ENCODE assay signal across 8 mouse cellular contexts in genomic region chr9:40414498-40414903, GRCm38 (mm10).
DNase-seq lines count a peak whose midpoint lies in the region; ATAC-seq and TF ChIP-seq lines count a peak whose summit lies in the region.

No protein-coding gene starts in this region.

- DNase-seq in T-cell, adult 2 months (ENCODE audit: low spot score): peak; percentile 26
- DNase-seq in cerebellum, postnatal 25 days: peak; percentile 76 to 85
- peak; percentile 70 to 74 for DNase-seq in frontal cortex, postnatal 36 days (ENCODE audit: low spot score in 2 of 2)
- DNase-seq in hindbrain, embryonic 14.5 days (ENCODE audit: low spot score): peak; percentile 72
- DNase-seq in left cerebral cortex, adult 2 months (ENCODE audit: extremely low spot score in 1 of 2, low spot score in 2 of 2): peak; percentile 67 to 69
- DNase-seq in retina, postnatal 7 days (ENCODE audit: low read depth, low spot score): peak; percentile 51
- peak; percentile 81 for DNase-seq in urinary bladder, postnatal 14 days (ENCODE audit: low spot score)

- peak overlapping the region; percentile 64 for H3K9ac ChIP-seq in hindbrain, embryonic 14.5 days

- 0 out of 2 replicates have a peak, but pooled peaks cover 4% of the 10 kb centered on the region for H3K4me1 ChIP-seq in hindbrain, embryonic 14.5 days (replicated peaks; ENCODE audit: control insufficient read depth, insufficient read depth, low read length)

- peak overlapping the region; percentile 49; the same call in 1 of the 2 replicates for H3K27ac ChIP-seq in hindbrain, embryonic 14.5 days
- peak overlapping the region; percentile 91 for H3K27ac ChIP-seq in left cerebral cortex, adult 2 months
- H3K27ac ChIP-seq in macrophage: peak overlapping the region; percentile 68

- H3K9me3 ChIP-seq in hindbrain, embryonic 14.5 days (ENCODE audit: control insufficient read depth, low read length): no peaks in the 10 kb centered on the region

- peak; percentile 79 for ATAC-seq in hindbrain, embryonic 14.5 days (ENCODE audit: low FRiP score)

- no peaks in the 10 kb centered on the region for H3K27me3 ChIP-seq in hindbrain, embryonic 14.5 days (ENCODE audit: control insufficient read depth, insufficient read depth, low read length)

- H3K79me2 ChIP-seq in macrophage (ENCODE audit: inconsistent target): peaks cover 97% of the 10 kb centered on the region

- no peak for TF ChIP-seq CTCF in left cerebral cortex, adult 2 months (IDR thresholded peaks at IDR 0.05)

- H3K36me3 ChIP-seq in hindbrain, embryonic 14.5 days (replicated peaks; ENCODE audit: control insufficient read depth, insufficient read depth): no peaks in the 10 kb centered on the region
- H3K36me3 ChIP-seq in macrophage (ENCODE audit: inconsistent target): peaks cover 6% of the 10 kb centered on the region; the same call in 1 of the 2 replicates

- intact Hi-C loops in left cerebral cortex, adult 2 months (cut with DNase I): loop anchor here (2.0 kb wide), 1 partner anchor 64 kb away; no protein-coding TSS in a partner anchor

- H3K4me3 ChIP-seq in hindbrain, embryonic 14.5 days (replicated peaks; ENCODE audit: low read length): peak overlapping the region; percentile 49
- H3K4me3 ChIP-seq in left cerebral cortex, adult 2 months: peak overlapping the region; percentile 60
- H3K4me3 ChIP-seq in macrophage (ENCODE audit: inconsistent target): peak overlapping the region; percentile 86

- WGBS in hindbrain, embryonic 14.5 days: under 1% methylated on average over 15 of the region's 15 CpGs
- 5% methylated on average over 15 of the region's 15 CpGs for WGBS in macrophage (ENCODE audit: missing documents)

- H3K4me2 ChIP-seq in hindbrain, embryonic 14.5 days (replicated peaks): peak overlapping the region; percentile 87

Comparison
In these comparisons a context has a peak if more than half of its experiments do, and no peak if none do; other contexts are left out.
1. Peak in every context shown above with its lines: DNase-seq, ATAC-seq, H3K4me3 ChIP-seq and H3K27ac ChIP-seq.
2. DNase-seq: peak in every context shown above with its lines; median percentile 81 in urinary bladder, postnatal 14 days; 80 in cerebellum, postnatal 25 days; 72 in frontal cortex, postnatal 36 days; 72 in hindbrain, embryonic 14.5 days; 68 in left cerebral cortex, adult 2 months; 51 in retina, postnatal 7 days; 26 in T-cell, adult 2 months.